Mouse (Mus musculus) urinary bladder, postnatal 36 days (tissue): ENCODE data around the gene Sacm1l.

Experiments
- DNase-seq, 2 experiments: peaks; one replicate each; pipeline ENCODE4 v3.0.0; 2022; ENCODE audit warnings: low spot score in 2 of 2, mixed read lengths in 1 of 2

Gene Sacm1l

DNA sequence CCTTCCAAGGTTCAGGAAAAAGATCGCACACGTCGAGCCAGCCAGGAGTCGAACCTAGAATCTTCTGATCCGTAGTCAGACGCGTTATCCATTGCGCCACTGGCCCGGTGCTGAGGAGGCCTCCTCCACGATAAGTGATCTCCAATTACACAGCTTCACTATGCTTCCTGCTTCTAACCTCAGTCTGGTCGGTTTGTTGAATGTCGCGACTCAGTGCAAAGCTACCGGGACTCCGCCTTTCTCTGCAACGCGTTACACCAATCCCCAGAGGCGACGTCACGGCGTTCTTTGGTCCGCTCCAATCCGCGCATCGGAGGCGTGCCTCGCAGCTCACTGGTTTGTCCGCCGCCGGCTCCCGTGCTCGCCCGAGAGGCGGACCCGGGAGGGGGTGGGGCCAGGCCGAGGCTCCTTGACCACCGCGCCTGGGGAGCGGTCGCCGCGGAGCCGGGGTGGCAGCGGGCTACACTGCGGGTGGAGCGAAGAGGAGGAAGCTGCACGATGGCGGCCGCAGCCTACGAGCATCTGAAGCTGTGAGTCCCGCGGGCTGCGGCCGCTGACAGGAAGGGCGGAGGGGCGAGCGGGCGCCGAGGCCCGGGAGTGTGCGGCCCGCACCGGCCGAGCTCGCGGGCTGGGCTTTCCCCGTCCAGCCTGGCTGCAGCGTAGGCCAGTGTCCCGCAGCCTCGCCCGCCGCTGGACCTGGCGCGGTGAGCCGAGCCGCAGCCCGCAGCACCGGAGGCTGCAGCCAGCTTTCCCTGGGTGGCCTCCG lies at the start of gene Sacm1l:
Gene Sacm1l, plus strand, starts transcription at position 368 of the 766 bp plus-strand sequence.
- DNase-seq, result peak; percentile 93 to 99

DNA sequence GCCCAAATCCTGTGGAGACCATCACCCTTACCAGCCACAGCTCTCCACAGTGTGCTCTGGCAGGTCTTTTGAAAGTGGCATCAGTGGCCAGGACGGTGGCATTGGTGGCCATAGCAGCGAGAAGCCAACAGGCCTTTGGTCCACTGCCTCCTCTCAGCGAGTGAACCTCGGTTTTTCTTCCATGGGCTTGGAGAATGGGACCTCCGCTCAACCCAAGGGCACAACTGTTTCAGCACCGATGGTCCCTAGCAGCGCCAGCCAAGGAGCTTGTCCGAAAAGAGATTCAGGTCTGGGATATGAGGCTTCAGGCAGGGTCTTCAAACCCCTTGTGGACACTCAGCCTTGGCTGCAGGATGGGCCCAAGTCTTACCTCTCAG lies 49.7 kb upstream of the Sacm1l start:
- DNase-seq, result no peak

DNA sequence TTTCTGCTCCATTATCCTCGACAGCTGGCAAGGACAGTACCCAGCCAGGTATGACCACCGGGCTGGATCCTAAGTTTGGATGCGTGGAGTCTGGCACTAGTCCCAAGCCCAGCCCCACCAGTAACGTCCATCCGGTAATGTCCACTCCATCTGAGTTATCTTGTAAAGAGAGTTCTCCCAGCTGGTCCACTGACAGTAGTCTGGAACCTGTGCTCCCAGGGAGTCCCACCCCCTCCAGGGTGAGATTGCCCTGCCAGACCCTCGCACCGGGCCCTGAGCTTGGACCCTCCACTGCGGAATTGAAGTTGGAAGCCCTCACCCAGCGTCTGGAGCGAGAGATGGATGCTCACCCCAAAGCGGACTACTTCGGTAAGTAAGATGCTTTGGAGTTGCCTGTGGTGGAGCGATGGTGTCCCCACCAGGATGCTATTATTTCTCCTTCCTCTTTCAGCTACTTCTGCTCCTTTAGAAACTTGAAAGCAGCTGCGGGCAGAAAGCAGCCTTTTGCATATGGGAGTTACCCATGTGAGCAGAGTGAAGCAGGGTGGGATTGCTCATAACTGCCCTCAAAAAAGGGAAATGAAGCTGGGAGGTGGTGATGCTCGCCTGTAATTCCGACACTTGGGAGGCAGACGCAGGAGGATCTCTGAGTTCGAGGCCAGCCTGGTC lies 49.2 kb upstream of the Sacm1l start:
- no peak for DNase-seq

DNA sequence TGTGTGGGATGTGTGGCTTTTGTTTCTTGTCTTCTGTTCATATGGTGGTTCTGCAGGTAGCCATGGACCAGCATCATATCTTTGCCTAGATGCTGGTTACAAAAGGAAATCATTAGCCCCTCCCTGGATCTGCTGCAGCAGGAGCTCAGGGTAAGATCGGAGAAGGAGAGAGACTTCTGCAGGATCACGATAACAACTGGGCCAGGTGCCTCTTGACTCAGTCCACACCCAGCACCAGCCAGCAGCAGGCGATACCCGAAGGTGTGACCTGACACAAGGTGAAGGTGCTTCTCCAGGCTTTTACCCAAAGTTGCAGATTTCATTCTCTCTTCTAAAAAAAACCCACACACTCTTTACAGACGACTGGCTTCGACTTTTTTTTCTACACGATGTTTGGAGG lies 48.4 kb upstream of the Sacm1l start:
- no peak for DNase-seq

DNA sequence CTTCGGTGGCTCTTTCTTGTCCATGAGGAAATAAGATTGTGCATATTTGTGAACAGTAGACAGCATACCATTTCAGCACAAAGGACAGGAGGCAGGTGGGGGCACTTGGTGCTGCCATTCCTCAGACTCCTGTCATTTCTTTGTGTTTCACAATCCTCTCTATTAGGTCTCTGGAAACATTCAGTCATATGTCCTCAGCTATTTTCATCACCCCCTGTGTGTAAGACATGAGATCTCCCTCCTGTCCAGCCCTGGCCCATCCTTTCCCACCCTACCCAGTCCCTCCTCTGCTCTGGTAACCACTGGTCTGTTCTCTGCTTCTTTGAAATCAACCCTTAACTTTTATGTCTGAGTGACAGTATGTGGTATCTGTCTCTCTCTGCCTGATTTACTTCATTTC lies 46.0 kb upstream of the Sacm1l start:
- DNase-seq, result no peak

DNA sequence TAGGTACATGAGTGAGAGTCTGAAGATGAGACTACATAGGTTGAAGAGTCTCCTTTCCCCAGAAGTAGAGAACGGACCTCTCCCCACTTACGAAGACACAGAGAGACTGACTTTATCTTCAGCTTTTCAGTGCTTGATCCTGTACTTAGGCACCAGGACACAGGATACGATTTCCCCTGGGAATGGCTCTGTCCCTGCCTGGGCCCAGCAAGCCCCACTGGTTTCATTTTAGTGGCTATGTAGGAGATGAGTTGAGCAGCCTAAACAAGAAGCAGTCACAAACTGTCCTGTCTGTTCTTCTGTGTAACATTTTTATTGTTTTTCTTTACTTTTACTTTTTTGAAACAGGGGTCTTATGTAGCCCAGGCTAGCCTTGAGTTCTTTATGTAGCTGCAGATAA lies 44.7 kb upstream of the Sacm1l start:
- no peak for DNase-seq

DNA sequence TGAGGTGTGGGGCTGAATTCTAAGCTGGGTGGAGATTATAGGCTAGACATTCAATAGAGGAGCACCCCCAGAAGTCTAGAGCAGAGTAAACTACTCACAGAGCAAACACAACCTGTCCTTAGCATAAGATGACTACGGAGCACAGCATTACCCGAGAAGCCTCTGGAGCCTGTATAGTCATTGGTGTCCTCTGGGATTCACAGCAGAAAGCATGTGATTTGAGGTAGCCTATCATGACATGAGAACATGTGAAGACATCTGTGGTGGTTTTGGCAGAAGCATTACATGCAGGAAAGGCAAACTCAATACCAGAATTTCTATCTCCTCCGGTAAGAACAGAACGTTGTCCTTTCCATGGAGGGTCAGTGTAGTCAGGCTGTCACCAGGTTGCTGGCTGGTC lies 44.0 kb upstream of the Sacm1l start:
- DNase-seq, result no peak

DNA sequence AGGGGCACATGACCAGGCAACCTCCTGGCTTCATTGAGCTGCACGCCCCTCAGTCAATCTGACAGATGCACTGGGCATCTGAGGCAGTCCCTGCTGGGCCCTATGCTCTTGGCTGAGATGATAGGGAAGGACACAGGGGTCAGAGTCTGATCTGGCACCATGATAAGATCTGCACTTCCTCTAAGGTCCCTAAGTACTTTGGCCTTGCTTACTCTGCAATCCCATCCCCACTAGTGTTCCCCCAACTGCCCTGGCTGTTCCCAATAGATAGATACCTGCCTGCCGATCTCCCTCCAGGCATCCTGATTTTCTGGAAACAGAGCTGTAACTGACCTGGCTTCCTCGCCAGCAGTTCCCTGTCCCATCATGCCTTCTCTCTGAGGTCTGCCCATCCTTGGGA lies 42.9 kb upstream of the Sacm1l start:
- no peak for DNase-seq

DNA sequence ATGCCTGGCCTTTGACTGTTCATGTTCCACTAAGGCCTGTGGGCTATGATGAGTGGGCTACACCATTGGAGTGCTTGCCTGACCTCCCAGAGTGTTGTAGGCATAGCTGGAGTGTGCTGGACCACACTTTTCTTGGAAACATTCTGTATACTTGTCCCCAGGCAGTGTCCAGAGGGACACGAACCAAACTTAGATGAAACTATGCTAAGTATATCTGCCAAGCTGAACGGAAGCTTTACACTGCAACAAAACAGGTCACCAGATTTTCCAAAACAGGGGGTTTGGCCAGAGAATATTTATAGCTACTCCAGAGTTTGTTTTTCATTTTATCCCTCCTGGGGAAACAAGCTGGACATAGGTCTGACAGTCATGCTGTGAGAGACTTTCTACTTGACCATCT lies 40.5 kb upstream of the Sacm1l start:
- no peak for DNase-seq

DNA sequence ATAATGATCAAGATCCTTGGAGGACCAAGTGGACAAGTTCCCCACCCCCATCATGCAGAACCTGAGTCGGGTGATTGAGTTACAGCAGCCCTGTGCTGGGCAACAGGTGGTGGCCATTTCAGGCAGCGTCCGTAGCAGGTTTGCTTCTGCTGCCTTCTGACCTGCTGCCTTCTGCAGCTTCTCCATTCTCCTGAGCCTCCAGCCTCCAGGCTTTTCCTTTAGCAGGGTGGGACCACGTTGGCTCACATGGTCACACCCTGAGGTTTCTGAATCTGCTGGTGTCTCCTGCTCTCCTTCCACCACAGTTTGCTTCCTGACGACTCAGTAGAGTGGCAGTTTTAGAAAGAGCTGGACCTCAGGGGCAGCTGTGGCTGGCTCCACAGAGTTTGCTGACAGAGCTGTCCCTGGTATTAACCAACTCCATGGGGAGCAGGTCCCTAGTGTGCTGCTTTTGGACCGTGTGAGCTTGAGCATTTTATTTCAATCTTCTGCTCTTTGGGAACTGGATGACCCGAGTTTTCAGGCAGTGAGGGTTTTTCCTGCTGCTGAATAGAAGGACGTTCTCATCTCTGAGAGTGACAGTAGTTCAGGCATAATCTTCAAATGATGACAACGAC lies 39.7 kb upstream of the Sacm1l start:
- DNase-seq, result no peak

DNA sequence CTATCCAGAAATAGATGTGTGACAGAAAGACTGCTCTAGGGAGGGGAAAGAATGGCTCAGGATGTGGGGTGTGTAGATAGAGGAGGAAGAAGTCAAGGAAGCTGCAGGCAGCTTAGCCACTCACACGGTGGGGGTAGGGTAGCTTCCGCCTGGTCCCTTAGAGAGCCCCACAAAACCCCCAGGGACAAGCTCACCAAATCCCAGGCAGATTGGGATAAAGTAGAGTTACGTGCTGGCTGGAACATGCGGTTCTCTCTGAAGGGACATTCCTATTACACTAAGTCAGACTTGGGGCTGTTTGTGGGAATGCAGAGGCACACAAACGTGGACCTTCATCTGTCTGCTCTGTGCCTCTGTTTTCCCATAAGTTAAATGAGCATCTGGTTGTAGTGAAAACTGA lies 38.6 kb upstream of the Sacm1l start:
- no peak for DNase-seq

DNA sequence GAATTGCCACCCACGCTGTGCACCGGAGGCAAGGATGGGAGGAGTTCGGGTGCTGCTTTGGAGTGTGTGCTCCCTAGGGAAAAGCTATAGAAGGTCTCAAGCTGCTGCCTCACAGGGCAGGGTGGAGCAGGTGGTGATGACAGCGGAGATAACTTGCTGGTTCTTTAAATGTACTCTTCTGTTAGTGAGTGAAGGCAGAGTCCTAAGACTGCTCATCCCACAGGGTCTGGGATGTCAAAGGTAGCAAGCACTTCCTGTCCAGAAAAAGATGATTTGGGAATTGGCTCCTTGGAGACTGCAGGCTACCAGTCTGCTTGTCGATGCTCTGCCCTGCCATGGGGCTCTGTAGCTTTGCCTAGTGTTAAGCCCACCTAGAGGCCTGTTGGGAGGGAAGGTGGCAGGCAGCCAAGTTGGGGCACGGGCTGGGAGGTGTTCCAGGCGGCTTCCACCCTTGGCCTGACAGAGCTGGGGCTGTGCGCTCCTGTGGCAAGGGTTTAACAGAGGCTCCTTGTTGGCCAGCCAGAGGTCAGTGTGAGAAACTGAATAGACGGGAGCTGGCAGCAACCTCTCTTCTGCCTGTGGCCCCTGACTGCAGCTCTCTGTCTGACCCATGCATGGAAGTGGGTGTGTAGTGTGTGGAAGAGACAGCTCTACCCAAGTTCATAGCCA lies 37.5 kb upstream of the Sacm1l start:
- no peak for DNase-seq

DNA sequence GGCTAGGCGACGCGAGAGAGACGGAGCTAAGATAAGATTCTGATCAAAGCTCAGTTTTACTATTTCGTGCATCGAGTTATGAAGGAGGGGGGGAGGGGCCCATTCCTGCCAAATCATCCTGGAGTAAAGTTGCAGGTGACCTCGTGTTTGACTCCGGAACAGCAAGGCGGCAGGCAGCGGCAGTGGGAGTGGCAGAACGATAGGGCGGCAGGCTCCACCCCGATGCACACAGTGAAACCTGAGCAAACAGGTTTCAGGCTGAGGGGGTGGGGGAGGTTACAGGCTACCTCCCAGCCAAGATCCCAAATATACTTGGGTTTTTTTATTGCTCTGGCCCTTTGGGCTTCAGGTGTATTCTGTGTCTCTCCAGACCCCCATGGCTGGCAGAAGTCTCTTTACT lies 32.9 kb upstream of the Sacm1l start:
- DNase-seq, result peak in 1 of 2 experiments; percentile 50

DNA sequence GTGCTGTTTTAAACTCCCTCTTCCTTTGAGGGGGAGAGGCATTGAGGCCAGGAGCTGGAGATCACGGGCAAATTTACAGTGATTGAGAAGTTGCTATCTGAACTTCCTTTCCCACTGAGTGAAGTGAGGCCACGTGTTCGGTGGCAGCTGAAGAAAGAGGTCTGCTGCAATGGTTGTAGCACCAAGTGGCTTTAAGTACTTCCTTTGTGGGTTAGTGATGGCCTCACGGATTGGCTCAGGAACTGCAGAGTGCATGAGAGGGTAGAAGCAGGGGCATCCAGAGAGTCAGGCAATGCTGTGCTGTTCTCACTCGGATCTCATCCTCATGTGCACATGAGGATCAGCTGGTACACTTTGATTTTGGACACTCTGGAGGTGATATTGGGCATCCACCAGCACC lies 31.7 kb upstream of the Sacm1l start:
- no peak for DNase-seq

DNA sequence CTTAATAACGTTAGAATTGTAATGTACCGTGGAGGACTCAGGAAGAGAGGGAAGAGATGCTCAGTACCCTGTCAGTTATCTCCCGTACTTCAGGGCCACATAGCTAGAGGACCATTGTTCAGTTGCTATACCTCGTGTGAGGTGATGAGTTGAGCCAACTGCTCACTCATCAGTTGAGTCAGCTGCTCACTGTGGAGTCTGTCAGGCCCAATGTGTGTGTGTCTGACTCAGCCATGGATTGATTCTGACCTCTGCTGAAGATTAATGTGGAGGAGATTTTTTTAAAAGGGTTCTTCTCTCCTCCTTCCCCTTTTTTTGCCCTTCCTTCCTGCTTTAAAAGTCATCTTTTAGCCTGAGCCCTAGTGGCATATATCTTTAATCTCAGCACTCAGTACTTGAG lies 29.1 kb upstream of the Sacm1l start:
- DNase-seq, result no peak

DNA sequence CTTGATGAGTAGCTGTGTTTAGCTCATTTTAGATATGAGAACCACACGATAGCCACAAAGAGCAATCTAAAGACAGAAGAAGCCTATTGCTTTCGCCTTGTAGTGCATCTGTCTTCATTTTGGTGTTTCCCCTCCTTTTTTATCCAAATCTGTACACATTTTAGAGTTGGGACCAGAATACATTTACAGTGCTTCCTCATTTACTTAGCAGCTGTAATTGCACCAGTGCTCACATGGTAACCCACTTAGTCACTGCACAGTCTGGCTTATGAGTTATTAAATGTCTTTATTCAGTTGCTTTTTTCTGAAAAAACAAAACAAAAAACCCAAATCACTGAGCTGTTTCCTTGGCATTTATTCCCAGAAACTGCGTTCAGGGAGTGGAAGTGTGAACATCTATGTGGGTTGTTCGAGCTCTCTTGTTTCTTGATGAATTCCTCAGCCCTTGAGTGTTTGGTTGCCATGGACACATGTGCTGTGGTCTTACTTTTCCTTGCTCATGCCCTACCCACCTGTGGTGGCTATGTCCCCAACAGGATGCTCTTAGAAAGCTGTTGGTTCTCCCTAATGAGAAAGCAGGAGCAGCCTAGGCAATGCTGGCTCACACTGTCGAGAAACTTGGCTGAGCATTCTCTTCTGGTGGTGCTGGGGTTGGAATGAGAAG lies 26.3 kb upstream of the Sacm1l start:
- DNase-seq, result no peak

DNA sequence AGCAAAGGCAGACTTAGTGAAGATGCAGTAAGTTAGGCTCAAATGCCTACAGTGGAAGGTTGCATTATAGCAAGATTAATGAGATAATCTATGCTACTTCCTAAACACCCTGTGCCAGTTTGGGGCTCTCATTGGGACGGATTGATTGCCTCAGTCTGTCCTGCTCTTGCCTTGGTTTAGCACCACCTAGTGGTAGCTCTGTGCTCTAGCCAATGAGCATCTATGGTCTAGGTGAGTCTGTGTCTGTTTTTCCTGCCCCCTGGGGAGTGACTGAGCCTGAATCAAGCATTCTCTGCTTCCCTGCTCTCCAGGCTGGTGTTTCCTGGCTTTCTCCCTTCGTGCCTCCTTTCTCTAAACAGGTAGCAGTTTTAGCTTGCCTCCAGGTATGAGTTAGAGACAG lies 25.2 kb upstream of the Sacm1l start:
- DNase-seq, result no peak

DNA sequence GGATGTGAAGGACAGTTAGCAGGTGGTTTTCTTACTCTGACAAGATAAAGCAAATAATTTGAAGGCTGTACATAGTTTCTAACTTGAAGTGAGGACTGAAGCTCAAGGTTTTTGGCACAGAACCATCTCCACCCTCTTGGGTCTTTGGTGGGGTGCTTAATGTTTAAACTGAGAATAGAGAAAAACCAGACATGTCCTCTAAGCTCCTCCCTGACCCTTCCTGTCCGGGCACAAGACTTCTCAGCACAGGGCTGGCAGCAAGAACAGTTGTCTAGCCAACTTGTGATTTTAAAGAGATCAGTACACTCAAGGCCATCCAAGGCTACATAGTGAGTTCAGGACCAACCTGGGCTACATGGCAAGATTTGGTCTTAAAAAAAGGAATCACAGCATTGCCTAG lies 24.0 kb upstream of the Sacm1l start:
- no peak for DNase-seq

DNA sequence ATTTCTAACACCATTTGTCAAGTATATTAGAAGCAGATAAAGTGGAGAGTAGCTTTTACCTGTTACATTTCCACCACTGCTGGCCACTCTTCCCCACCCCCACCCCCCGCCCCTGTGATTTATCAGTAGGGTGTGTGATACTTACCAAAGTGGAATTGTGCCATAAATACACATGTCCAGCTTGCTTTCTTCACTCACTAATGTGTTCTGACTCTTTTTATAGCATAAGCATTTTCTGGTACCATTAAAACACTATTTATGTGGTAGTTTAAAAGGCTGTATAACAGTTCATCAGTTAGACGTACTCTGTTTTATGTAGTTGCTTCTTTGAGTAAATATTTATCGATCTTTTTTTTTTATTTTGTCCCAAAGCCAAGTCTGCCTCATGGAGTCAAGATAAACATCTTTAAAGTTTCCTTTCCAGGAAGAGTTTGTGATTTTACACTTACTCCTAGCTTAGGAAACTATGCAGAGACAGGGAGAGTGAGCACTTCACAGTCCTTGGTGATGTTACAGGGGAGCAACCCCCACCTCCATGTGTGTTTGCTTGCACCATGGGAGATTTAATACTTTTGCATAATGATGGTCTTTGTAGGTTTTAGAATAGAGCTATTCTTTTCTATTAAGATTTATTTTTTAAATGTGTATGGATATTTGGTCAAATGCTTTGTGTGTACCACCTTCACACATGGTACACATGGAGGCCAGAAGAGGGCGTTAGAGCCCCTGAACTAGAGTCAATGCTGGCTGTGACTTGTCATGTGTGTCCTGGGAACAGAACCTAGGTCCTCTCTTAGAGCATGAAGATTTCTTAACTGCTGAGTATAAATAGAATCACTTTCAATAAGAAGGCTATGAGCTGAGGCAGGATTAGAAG lies 23.1 kb upstream of the Sacm1l start:
- no peak for DNase-seq

DNA sequence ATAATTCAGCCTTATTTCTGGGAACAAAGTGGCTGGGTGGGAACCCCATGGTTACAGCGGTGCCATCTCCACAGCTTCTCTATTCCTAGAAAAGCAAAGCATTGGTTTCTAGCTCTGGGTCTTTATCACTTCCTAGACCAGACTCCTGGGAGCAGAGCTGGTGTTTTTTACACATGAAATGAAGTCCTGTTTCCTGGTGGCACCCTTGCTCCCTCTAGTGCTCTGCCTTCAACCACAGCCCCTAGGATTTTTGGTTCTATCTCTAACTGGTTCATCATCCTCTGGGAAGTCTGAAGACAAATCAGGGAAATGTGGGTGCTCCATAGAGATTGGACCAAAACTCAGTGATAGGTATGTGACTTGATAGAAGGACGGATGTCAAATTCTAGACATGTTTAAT lies 22.2 kb upstream of the Sacm1l start:
- DNase-seq, result no peak

DNA sequence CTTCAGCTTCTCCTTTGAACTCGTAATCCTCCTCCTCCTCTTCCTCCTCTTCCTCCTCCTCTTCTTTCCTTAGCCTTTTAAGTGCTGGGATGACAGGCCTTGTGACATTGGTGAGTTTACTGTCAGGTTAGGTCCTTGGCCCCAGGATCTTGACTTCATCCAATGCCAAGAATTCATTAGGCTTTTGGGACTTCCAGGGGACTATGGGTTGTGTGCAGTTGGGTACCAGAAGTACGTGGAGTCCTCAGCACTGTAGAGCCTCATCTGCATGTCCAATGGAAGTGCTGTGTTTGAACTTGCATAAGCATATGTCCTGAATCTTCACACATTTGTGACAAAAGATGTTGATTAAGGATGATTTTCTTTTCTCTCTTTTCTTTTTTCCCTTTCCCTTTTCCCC lies 20.6 kb upstream of the Sacm1l start:
- DNase-seq, result no peak
